Mouse (Mus musculus) G1E (cell line): ENCODE results near the gene Nol3. TPM values are rescaled to one million over a fixed set of nuclear protein-coding genes. Genes with fewer than 3 reads are reported as not detected.

ENCODE experiments used
- ATAC-seq: 2 replicates; pipeline ENCODE4 v1.8.0; 2016; ENCODE audit warnings: mild to moderate bottlenecking; ENCODE audit not compliant: insufficient number of reproducible peaks, poor library complexity, low FRiP score, severe bottlenecking; ENCODE audit errors: extremely low read depth
- DNase-seq: peaks from one replicate; pipeline ENCODE4 v3.0.0; 2012; ENCODE audit warnings: low spot score
- H3K27me3 ChIP-seq: 2 replicates; pipeline ENCODE4 v1.6.1; 2012; ENCODE audit warnings: mild to moderate bottlenecking, low read length, inconsistent platforms; ENCODE audit not compliant: insufficient read depth
- H3K36me3 ChIP-seq: replicated peaks from 2 replicates; pipeline ENCODE3; 2012; ENCODE audit warnings: mild to moderate bottlenecking, inconsistent platforms
- H3K4me1 ChIP-seq: 2 replicates; pipeline ENCODE4 v1.6.1; 2012; ENCODE audit warnings: low read depth, low read length, inconsistent platforms, mixed read lengths; ENCODE audit not compliant: insufficient read depth
- H3K4me3 ChIP-seq: 2 replicates; pipeline ENCODE4 v1.5.1; 2012; ENCODE audit warnings: low read depth, mild to moderate bottlenecking, inconsistent platforms, low read length, moderate library complexity, mixed read lengths
- H3K9me3 ChIP-seq: replicated peaks from 2 replicates; pipeline ENCODE4 v1.6.1; 2012; ENCODE audit warnings: inconsistent platforms
- CTCF ChIP-seq: IDR thresholded peaks from 2 replicates; pipeline ENCODE4 v1.5.1; 2012; ENCODE audit warnings: low read depth, low read length, inconsistent platforms, mixed read lengths
- GATA1 ChIP-seq: IDR thresholded peaks from 2 replicates; pipeline ENCODE4 v1.6.1; 2012; ENCODE audit warnings: borderline replicate concordance, low read length, inconsistent platforms, mixed read lengths
- GATA2 ChIP-seq: IDR thresholded peaks from 2 replicates; pipeline ENCODE4 v1.6.1; 2012; ENCODE audit warnings: low read depth, low read length, inconsistent platforms, borderline replicate concordance
- POLR2AphosphoS5 ChIP-seq: IDR thresholded peaks from 2 replicates; pipeline ENCODE4 v1.6.1; 2012; ENCODE audit warnings: low read depth, low read length, inconsistent platforms; ENCODE audit not compliant: insufficient replicate concordance
- TAL1 ChIP-seq: conservative IDR thresholded peaks from 2 replicates; pipeline ENCODE4 v1.6.1; 2012; ENCODE audit warnings: low read depth, low read length, inconsistent platforms, mixed read lengths
- polyA plus RNA-seq: library from polyadenylated mRNA; stranded (reverse); fragments of >175 nt; gene quantifications from 2 replicates; pipeline ENCODE4 v1.2.3, GENCODE M21; 2012
- total RNA-seq, 2 experiments: library from RNA; stranded (forward) in 1 of 2; stranded (reverse) in 1 of 2; fragments of 200-1000 nt in 1 of 2; fragments of >200 nt in 1 of 2; fragmentation: Nextera tagmentation in 1 of 2; gene quantifications; 2 replicates each; pipeline ENCODE4 v1.2.3; 2014 to 2017

The Nol3 gene
- total and polyA plus RNA-seq, 3 experiments, result 0.49 to 0.60 (median 0.60) TPM

- Histone ChIP-seq H3K27me3 (no peaks in the 10 kb centered on the region), H3K9me3 (no peaks in the 10 kb centered on the region), H3K36me3 (peaks cover 62% of the 10 kb centered on the region), H3K4me1 (peaks cover 54% of the 10 kb centered on the region), H3K4me3 (peak overlapping the region; percentile 84)
- no peak for TF ChIP-seq CTCF
- TF ChIP-seq TAL1, result no peak
- no peak for TF ChIP-seq POLR2AphosphoS5
- no peak for TF ChIP-seq GATA2
- TF ChIP-seq GATA1, result no peak
- DNase-seq, result no peak
- no peak for ATAC-seq
These were observed 49.7 kb downstream of the Nol3 start for GRCm38 (mm10) chr8:105325641-105326093.

- no peak for TF ChIP-seq TAL1
- TF ChIP-seq POLR2AphosphoS5, result 0 out of 2 replicates have a peak, but pooled peaks have one; percentile 32
- DNase-seq, result peak; percentile 86
- peak within 1 kb of the TSS; percentile 84 for H3K4me3 ChIP-seq
- peaks cover 66% of the 10 kb centered on the region for H3K36me3 ChIP-seq
- peak; percentile 85 for ATAC-seq
- no peaks in the 10 kb centered on the region for H3K9me3 ChIP-seq
- H3K27me3 ChIP-seq, result no peaks in the 10 kb centered on the region
- peaks cover 54% of the 10 kb centered on the region for H3K4me1 ChIP-seq
These were observed 50.3 kb downstream of the Nol3 start, which contains the start of the genes Lrrc29 and Tmem208 for GRCm38 (mm10) chr8:105326141-105326672. TSS of gene Lrrc29 (minus strand) at chr8:105326278. TSS of gene Tmem208 (plus strand) at chr8:105326354.

- H3K9me3 ChIP-seq, result no peaks in the 10 kb centered on the region
- peaks cover 71% of the 10 kb centered on the region for H3K36me3 ChIP-seq
- H3K27me3 ChIP-seq, result no peaks in the 10 kb centered on the region
- TF ChIP-seq TAL1 (no peak), CTCF (no peak), POLR2AphosphoS5 (no peak), GATA2 (no peak), GATA1 (no peak)
- peaks cover 54% of the 10 kb centered on the region for H3K4me1 ChIP-seq
- DNase-seq, result no peak
- no peak for ATAC-seq
- peak overlapping the region; percentile 84 for H3K4me3 ChIP-seq
These were observed 51.0 kb downstream of the Nol3 start for GRCm38 (mm10) chr8:105326968-105327367.

- Histone ChIP-seq H3K27me3 (no peaks in the 10 kb centered on the region), H3K9me3 (no peaks in the 10 kb centered on the region), H3K36me3 (peaks cover 76% of the 10 kb centered on the region), H3K4me1 (peaks cover 27% of the 10 kb centered on the region), H3K4me3 (no peak overlapping the region)
- TF ChIP-seq GATA2 (no peak), POLR2AphosphoS5 (no peak), TAL1 (no peak), CTCF (no peak), GATA1 (no peak)
- no peak for ATAC-seq
- DNase-seq, result no peak
These were observed 54.4 kb downstream of the Nol3 start for GRCm38 (mm10) chr8:105330325-105330724.

- H3K36me3 ChIP-seq, result peaks cover 87% of the 10 kb centered on the region
- H3K27me3 ChIP-seq, result no peaks in the 10 kb centered on the region
- peaks cover 22% of the 10 kb centered on the region for H3K4me1 ChIP-seq
- H3K4me3 ChIP-seq, result no peak overlapping the region
- no peak for ATAC-seq
- TF ChIP-seq TAL1, result no peak
- no peak for TF ChIP-seq POLR2AphosphoS5
- no peak for TF ChIP-seq GATA1
- no peak for TF ChIP-seq GATA2
- TF ChIP-seq CTCF, result no peak
- no peaks in the 10 kb centered on the region for H3K9me3 ChIP-seq
- DNase-seq, result no peak
These were observed 55.5 kb downstream of the Nol3 start for GRCm38 (mm10) chr8:105331469-105331868.

Other genes with a start within 250 kb of the Nol3 start
Only the 20 nearest of the 23 such genes appear.
- not detected in 2 replicates for gene Ces3b, start 192.4 kb upstream of the Nol3 start, total RNA-seq (2014; fragmentation: Nextera tagmentation)
- 0.12 and 0.22 TPM in 2 replicates for gene Ces3b, start 192.4 kb upstream of the Nol3 start, total RNA-seq (2017)
- not detected in 2 replicates for gene Ces3b, start 192.4 kb upstream of the Nol3 start, polyA plus RNA-seq
- not detected in 2 replicates for gene Ces4a, start 144.3 kb upstream of the Nol3 start, total RNA-seq (2014; fragmentation: Nextera tagmentation)
- gene Ces4a, start 144.3 kb upstream of the Nol3 start, total RNA-seq (2017), result not detected in 2 replicates
- not detected in 2 replicates for gene Ces4a, start 144.3 kb upstream of the Nol3 start, polyA plus RNA-seq
- gene Cbfb, start 105.5 kb upstream of the Nol3 start, total RNA-seq (2014; fragmentation: Nextera tagmentation), result 81.9 and 84.2 TPM in 2 replicates
- 175 and 182 TPM in 2 replicates for gene Cbfb, start 105.5 kb upstream of the Nol3 start, total RNA-seq (2017)
- gene Cbfb, start 105.5 kb upstream of the Nol3 start, polyA plus RNA-seq, result 31.4 and 33.5 TPM in 2 replicates
- 35.2 and 37.5 TPM in 2 replicates for gene D230025D16Rik, start 51.0 kb upstream of the Nol3 start, total RNA-seq (2014; fragmentation: Nextera tagmentation)
- gene D230025D16Rik, start 51.0 kb upstream of the Nol3 start, total RNA-seq (2017), result 27.2 and 28.8 TPM in 2 replicates
- gene D230025D16Rik, start 51.0 kb upstream of the Nol3 start, polyA plus RNA-seq, result 4.0 and 5.0 TPM in 2 replicates
- gene B3gnt9, start 21.0 kb upstream of the Nol3 start, total RNA-seq (2014; fragmentation: Nextera tagmentation), result 4.8 and 5.9 TPM in 2 replicates
- gene B3gnt9, start 21.0 kb upstream of the Nol3 start, total RNA-seq (2017), result 6.2 and 7.4 TPM in 2 replicates
- 4.4 and 7.0 TPM in 2 replicates for gene B3gnt9, start 21.0 kb upstream of the Nol3 start, polyA plus RNA-seq
- gene Tradd, start 11.5 kb upstream of the Nol3 start, total RNA-seq (2014; fragmentation: Nextera tagmentation), result 12.5 and 14.2 TPM in 2 replicates
- gene Tradd, start 11.5 kb upstream of the Nol3 start, total RNA-seq (2017), result 20.8 and 23.4 TPM in 2 replicates
- gene Tradd, start 11.5 kb upstream of the Nol3 start, polyA plus RNA-seq, result 27.9 and 30.0 TPM in 2 replicates
- gene Fbxl8, start 11.5 kb upstream of the Nol3 start, total RNA-seq (2014; fragmentation: Nextera tagmentation), result 6.8 and 8.0 TPM in 2 replicates
- 6.0 and 6.9 TPM in 2 replicates for gene Fbxl8, start 11.5 kb upstream of the Nol3 start, total RNA-seq (2017)
- 8.9 and 9.6 TPM in 2 replicates for gene Fbxl8, start 11.5 kb upstream of the Nol3 start, polyA plus RNA-seq
- 0.49 and 0.68 TPM in 2 replicates for gene Hsf4, start 6.3 kb upstream of the Nol3 start, total RNA-seq (2014; fragmentation: Nextera tagmentation)
- gene Hsf4, start 6.3 kb upstream of the Nol3 start, total RNA-seq (2017), result 0.70 and 0.93 TPM in 2 replicates
- 0.33 and 0.39 TPM in 2 replicates for gene Hsf4, start 6.3 kb upstream of the Nol3 start, polyA plus RNA-seq
- gene 4931428F04Rik, start 13.7 kb downstream of the Nol3 start, total RNA-seq (2014; fragmentation: Nextera tagmentation), result 7.8 and 9.0 TPM in 2 replicates
- 2.6 and 2.8 TPM in 2 replicates for gene 4931428F04Rik, start 13.7 kb downstream of the Nol3 start, total RNA-seq (2017)
- 1.5 and 2.0 TPM in 2 replicates for gene 4931428F04Rik, start 13.7 kb downstream of the Nol3 start, polyA plus RNA-seq
- gene Exoc3l, start 20.0 kb downstream of the Nol3 start, total RNA-seq (2014; fragmentation: Nextera tagmentation), result 1.4 and 3.2 TPM in 2 replicates
- 1.5 and 2.8 TPM in 2 replicates for gene Exoc3l, start 20.0 kb downstream of the Nol3 start, total RNA-seq (2017)
- gene Exoc3l, start 20.0 kb downstream of the Nol3 start, polyA plus RNA-seq, result 2.6 and 2.7 TPM in 2 replicates
- gene E2f4, start 21.5 kb downstream of the Nol3 start, total RNA-seq (2014; fragmentation: Nextera tagmentation), result 228 and 274 TPM in 2 replicates
- 40.1 and 42.5 TPM in 2 replicates for gene E2f4, start 21.5 kb downstream of the Nol3 start, total RNA-seq (2017)
- gene E2f4, start 21.5 kb downstream of the Nol3 start, polyA plus RNA-seq, result 69.8 and 79.2 TPM in 2 replicates
- 2.2 and 3.5 TPM in 2 replicates for gene Elmo3, start 29.5 kb downstream of the Nol3 start, total RNA-seq (2014; fragmentation: Nextera tagmentation)
- 0.49 and 1.6 TPM in 2 replicates for gene Elmo3, start 29.5 kb downstream of the Nol3 start, total RNA-seq (2017)
- 0.63 and 0.76 TPM in 2 replicates for gene Elmo3, start 29.5 kb downstream of the Nol3 start, polyA plus RNA-seq
- gene Lrrc29, start 50.1 kb downstream of the Nol3 start, total RNA-seq (2014; fragmentation: Nextera tagmentation), result 12.3 and 15.5 TPM in 2 replicates
- gene Lrrc29, start 50.1 kb downstream of the Nol3 start, total RNA-seq (2017), result 4.6 and 4.8 TPM in 2 replicates
- gene Lrrc29, start 50.1 kb downstream of the Nol3 start, polyA plus RNA-seq, result 1.3 and 1.6 TPM in 2 replicates
- 26.7 and 35.5 TPM in 2 replicates for gene Tmem208, start 50.2 kb downstream of the Nol3 start, total RNA-seq (2014; fragmentation: Nextera tagmentation)
- 37.8 and 54.5 TPM in 2 replicates for gene Tmem208, start 50.2 kb downstream of the Nol3 start, total RNA-seq (2017)
- gene Tmem208, start 50.2 kb downstream of the Nol3 start, polyA plus RNA-seq, result 19.5 and 25.2 TPM in 2 replicates
- 2.3 and 4.7 TPM in 2 replicates for gene Fhod1, start 71.8 kb downstream of the Nol3 start, total RNA-seq (2014; fragmentation: Nextera tagmentation)
- gene Fhod1, start 71.8 kb downstream of the Nol3 start, total RNA-seq (2017), result 1.7 and 3.3 TPM in 2 replicates
- gene Fhod1, start 71.8 kb downstream of the Nol3 start, polyA plus RNA-seq, result 6.0 and 6.1 TPM in 2 replicates
- 0.68 and 1.2 TPM in 2 replicates for gene Slc9a5, start 72.7 kb downstream of the Nol3 start, total RNA-seq (2014; fragmentation: Nextera tagmentation)
- 0.46 and 0.49 TPM in 2 replicates for gene Slc9a5, start 72.7 kb downstream of the Nol3 start, total RNA-seq (2017)
- gene Slc9a5, start 72.7 kb downstream of the Nol3 start, polyA plus RNA-seq, result 0.87 and 0.99 TPM in 2 replicates
- not detected in 2 replicates for gene Plekhg4, start 97.1 kb downstream of the Nol3 start, total RNA-seq (2014; fragmentation: Nextera tagmentation)
- gene Plekhg4, start 97.1 kb downstream of the Nol3 start, total RNA-seq (2017), result 0.11 TPM in 1 of 2 replicates, not detected in the other
- gene Plekhg4, start 97.1 kb downstream of the Nol3 start, polyA plus RNA-seq, result 0.01 TPM in 1 of 2 replicates, not detected in the other
- gene Kctd19, start 137.4 kb downstream of the Nol3 start, total RNA-seq (2014; fragmentation: Nextera tagmentation), result not detected in 2 replicates
- not detected in 2 replicates for gene Kctd19, start 137.4 kb downstream of the Nol3 start, total RNA-seq (2017)
- not detected in 2 replicates for gene Kctd19, start 137.4 kb downstream of the Nol3 start, polyA plus RNA-seq
- gene Lrrc36, start 137.4 kb downstream of the Nol3 start, total RNA-seq (2014; fragmentation: Nextera tagmentation), result not detected in 2 replicates
- not detected in 2 replicates for gene Lrrc36, start 137.4 kb downstream of the Nol3 start, total RNA-seq (2017)
- not detected in 2 replicates for gene Lrrc36, start 137.4 kb downstream of the Nol3 start, polyA plus RNA-seq
- gene Tppp3, start 195.4 kb downstream of the Nol3 start, total RNA-seq (2014; fragmentation: Nextera tagmentation), result not detected in 2 replicates
- not detected in 2 replicates for gene Tppp3, start 195.4 kb downstream of the Nol3 start, total RNA-seq (2017)
- not detected in 2 replicates for gene Tppp3, start 195.4 kb downstream of the Nol3 start, polyA plus RNA-seq